Mouse (Mus musculus): ENCODE measurements around the gene Prkg1. TPM values are rescaled to one million over a fixed set of nuclear protein-coding genes. Genes with fewer than 3 reads are reported as not detected.

The Prkg1 gene
- polyA plus RNA-seq, 1 experiment from 2014 or later: 3.1 TPM

DNA sequence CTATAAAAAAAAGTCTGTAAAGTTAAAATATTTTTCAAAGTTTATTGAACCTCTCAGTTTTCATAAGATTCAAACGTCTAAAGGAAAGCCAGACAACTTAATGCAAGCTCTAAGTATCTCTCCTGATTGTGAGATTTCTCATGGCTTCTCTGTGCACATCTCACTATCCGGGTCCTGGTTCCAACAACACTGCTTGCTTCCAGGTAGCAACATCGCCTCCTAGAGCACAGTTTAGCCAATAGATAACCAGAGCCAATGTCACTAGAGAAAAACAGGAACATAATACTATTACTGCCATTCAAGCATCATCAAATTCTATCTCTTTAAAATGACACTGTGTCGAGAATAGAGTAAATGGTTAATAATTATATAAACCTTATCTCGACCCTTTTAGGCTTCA, 86.5 kb downstream of the Prkg1 start:
- no peaks in the 10 kb centered on the region for H3K36me3 ChIP-seq (ENCODE audit: insufficient read depth, low read length)
- H3K27me3 ChIP-seq (ENCODE audit: insufficient read depth, low read length): no peaks in the 10 kb centered on the region
- 35% methylated on average over 5 of the region's 5 CpGs for WGBS
- no peak overlapping the region for H3K9ac ChIP-seq (replicated peaks; ENCODE audit: low read length)
- no peak overlapping the region for H3K4me3 ChIP-seq (ENCODE audit: low read length)
- H3K4me2 ChIP-seq (replicated peaks; ENCODE audit: low read depth, low read length): no peak overlapping the region
- no peaks in the 10 kb centered on the region for H3K9me3 ChIP-seq (ENCODE audit: low read length)
- H3K4me1 ChIP-seq (ENCODE audit: insufficient read depth, low read length): no peaks in the 10 kb centered on the region
- H3K27ac ChIP-seq (ENCODE audit: low read length): no peak overlapping the region
- no peak for ATAC-seq (ENCODE audit: low FRiP score, low TSS enrichment)

DNA sequence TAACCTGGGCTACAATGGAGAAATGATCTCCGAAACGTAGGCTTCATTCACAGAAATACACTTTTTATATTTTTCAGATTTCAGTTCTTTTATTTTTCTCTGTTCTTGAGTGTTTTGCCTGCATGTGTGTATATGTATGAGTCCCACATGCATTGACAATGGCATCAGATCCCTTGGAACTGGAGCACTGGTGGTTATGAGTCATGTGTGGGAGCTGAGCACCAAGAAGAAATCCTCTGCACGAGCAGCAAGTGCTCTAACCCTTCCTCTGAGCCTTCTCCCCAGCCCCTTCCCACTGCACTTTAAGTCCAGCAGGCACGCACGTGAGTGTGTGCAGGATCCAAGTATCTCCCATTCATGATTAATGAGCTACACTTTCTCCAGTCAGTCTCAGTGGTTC, 93.1 kb downstream of the Prkg1 start:
- Histone ChIP-seq H3K4me3 (ENCODE audit: low read length) (no peak overlapping the region), H3K36me3 (ENCODE audit: insufficient read depth, low read length) (no peaks in the 10 kb centered on the region), H3K9me3 (ENCODE audit: low read length) (no peaks in the 10 kb centered on the region), H3K27ac (ENCODE audit: low read length) (no peak overlapping the region), H3K4me1 (ENCODE audit: insufficient read depth, low read length) (no peaks in the 10 kb centered on the region), H3K4me2 (replicated peaks; ENCODE audit: low read depth, low read length) (no peak overlapping the region), H3K27me3 (ENCODE audit: insufficient read depth, low read length) (no peaks in the 10 kb centered on the region), H3K9ac (replicated peaks; ENCODE audit: low read length) (no peak overlapping the region)
- WGBS: 69% methylated on average over 5 of the region's 5 CpGs
- ATAC-seq (ENCODE audit: low FRiP score, low TSS enrichment): no peak

DNA sequence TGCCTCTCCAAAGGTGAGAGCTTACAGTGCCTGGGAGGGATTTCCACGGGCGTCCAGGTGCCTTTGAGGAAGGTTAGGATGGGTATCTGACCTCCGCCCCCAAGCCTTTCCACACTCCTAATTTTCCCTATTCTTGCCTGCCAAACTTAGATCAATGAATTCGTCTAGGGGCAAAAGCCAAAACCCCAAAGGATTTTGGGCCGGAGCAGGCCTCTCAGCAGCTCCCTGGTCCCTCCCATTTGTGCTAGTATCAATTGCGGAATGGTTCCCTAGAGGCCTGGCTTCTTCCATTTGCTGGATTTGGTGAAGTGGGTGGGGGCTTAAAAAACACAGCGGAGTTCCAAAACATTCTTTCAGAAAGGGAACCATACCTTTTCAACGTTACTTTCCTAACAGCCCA, 99.8 kb downstream of the Prkg1 start:
- H3K36me3 ChIP-seq (ENCODE audit: insufficient read depth, low read length): no peaks in the 10 kb centered on the region
- H3K4me1 ChIP-seq (ENCODE audit: insufficient read depth, low read length): peaks cover 11% of the 10 kb centered on the region
- peak overlapping the region; percentile 55 for H3K4me3 ChIP-seq (ENCODE audit: low read length)
- H3K9ac ChIP-seq (replicated peaks; ENCODE audit: low read length): peak overlapping the region; percentile 54
- no peak overlapping the region for H3K27ac ChIP-seq (ENCODE audit: low read length)
- no peaks in the 10 kb centered on the region for H3K9me3 ChIP-seq (ENCODE audit: low read length)
- peaks cover 8% of the 10 kb centered on the region; the same call in 1 of the 2 replicates for H3K27me3 ChIP-seq (ENCODE audit: insufficient read depth, low read length)
- WGBS: 10% methylated on average over 8 of the region's 8 CpGs
- H3K4me2 ChIP-seq (replicated peaks; ENCODE audit: low read depth, low read length): peak overlapping the region; percentile 75
- ATAC-seq (ENCODE audit: low FRiP score, low TSS enrichment): 0 out of 2 replicates have a peak, but pooled peaks have one; percentile 9

DNA sequence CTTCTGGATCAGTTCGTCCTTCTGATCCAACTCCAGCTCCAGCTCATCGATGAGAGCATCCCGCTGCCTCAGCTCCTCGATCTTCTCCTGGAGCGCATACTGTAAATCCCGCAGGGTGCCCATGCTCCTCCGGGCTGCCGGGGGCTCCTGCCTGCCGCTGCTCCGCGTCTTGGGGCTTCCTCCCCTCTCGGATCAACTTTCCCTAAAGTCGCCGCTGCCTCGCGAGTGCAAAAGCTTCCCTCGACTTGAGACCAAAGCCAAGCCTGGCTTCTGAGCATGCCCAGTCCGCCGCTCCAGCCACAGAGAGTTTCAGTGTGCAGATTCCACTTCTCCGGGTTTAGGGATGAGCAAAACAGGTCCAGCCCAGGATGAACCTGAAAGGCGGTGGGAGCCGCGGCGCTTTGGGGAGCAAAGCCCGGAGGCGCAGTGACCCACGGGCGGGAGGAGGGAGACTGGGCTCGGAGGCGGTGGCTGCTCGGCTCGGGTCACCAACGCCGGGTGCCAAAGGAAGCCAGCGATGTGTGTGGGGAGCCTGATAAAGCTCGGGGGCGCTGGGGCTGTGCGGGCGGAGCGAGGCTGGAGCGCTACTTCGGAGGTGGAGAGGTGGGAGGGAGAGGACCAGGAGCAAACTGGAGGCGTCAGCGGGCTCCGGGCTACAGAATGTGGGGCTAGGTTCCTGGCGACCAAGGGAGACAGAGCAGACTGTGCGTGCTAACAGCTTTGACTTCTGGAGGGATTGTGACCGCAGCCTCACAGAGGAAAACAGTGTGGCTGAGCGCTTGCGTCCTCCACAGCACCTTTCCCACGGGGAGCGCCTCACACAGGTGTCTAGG, 100.5 kb downstream of the Prkg1 start:
- peak overlapping the region; percentile 55 for H3K4me3 ChIP-seq (ENCODE audit: low read length)
- H3K9me3 ChIP-seq (ENCODE audit: low read length): no peaks in the 10 kb centered on the region
- ATAC-seq (ENCODE audit: low FRiP score, low TSS enrichment): peak; percentile 82
- no peak overlapping the region for H3K27ac ChIP-seq (ENCODE audit: low read length)
- H3K4me2 ChIP-seq (replicated peaks; ENCODE audit: low read depth, low read length): peak overlapping the region; percentile 75
- no peaks in the 10 kb centered on the region for H3K36me3 ChIP-seq (ENCODE audit: insufficient read depth, low read length)
- H3K4me1 ChIP-seq (ENCODE audit: insufficient read depth, low read length): peaks cover 11% of the 10 kb centered on the region
- WGBS: under 1% methylated on average over 52 of the region's 52 CpGs
- H3K27me3 ChIP-seq (ENCODE audit: insufficient read depth, low read length): peaks cover 8% of the 10 kb centered on the region; the same call in 1 of the 2 replicates
- H3K9ac ChIP-seq (replicated peaks; ENCODE audit: low read length): peak overlapping the region; percentile 54

DNA sequence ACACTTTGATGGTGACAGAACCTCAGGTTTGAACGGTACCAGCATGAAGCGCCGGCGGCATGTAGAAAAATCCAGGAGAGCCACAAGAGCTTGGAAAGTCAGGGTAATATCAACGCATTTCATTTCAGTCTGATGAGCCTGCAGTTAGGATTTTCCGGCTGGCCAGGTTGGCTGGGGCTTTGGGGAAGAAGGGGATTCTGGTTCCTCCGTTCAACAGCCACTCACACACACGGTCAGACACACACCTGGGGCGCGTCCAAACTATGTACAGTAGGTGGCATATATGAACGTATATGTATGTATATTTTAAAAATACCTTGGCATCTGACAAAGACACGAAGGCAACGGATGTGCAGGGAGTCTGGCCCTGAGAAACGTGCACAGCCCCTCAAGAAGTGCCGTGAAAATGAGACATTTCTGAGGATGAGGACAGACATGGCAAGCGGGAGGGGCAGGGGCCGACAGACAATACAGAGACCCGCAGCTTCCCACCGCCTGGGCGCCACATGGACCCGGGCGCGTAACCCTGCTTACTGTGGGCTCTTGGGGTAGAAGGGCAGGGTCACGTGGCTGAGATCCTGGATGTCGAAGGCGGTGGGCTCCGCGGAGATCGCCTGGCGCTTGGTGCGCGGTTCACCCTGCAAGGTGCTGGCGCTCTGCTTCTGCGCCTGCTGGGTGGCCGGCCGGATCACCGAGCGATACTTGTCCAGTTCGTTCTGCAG, 101.2 kb downstream of the Prkg1 start:
- Histone ChIP-seq H3K9ac (replicated peaks; ENCODE audit: low read length) (peak overlapping the region; percentile 54), H3K9me3 (ENCODE audit: low read length) (no peaks in the 10 kb centered on the region), H3K4me2 (replicated peaks; ENCODE audit: low read depth, low read length) (peak overlapping the region; percentile 75), H3K4me3 (ENCODE audit: low read length) (peak overlapping the region; percentile 55), H3K36me3 (ENCODE audit: insufficient read depth, low read length) (no peaks in the 10 kb centered on the region), H3K27me3 (ENCODE audit: insufficient read depth, low read length) (peaks cover 8% of the 10 kb centered on the region; the same call in 1 of the 2 replicates), H3K4me1 (ENCODE audit: insufficient read depth, low read length) (peaks cover 11% of the 10 kb centered on the region), H3K27ac (ENCODE audit: low read length) (no peak overlapping the region)
- ATAC-seq (ENCODE audit: low FRiP score, low TSS enrichment): peak; percentile 79; the same call in 1 of the 2 replicates
- 8% methylated on average over 39 of the region's 39 CpGs for WGBS

DNA sequence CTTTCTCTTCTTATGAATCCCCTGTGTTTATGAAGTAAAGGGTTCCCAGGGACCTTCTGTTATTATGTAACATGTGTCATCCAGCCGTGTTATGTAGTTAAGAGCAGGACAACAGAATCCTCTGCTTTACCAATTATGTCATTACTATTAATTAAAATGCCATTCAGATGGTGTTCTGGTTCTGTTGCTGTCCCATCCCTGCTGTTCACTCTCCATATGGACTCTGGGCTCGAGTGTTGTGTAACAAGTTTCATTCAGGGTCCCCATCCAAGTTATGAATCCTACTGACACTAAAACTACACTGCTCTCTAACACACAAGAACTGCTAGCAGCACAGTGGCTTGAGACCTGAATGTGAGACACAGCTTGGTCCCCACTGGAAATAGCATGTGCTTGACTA, 102.0 kb downstream of the Prkg1 start:
- Histone ChIP-seq H3K9me3 (ENCODE audit: low read length) (no peaks in the 10 kb centered on the region), H3K9ac (replicated peaks; ENCODE audit: low read length) (no peak overlapping the region), H3K27me3 (ENCODE audit: insufficient read depth, low read length) (peaks cover 8% of the 10 kb centered on the region; the same call in 1 of the 2 replicates), H3K27ac (ENCODE audit: low read length) (no peak overlapping the region), H3K36me3 (ENCODE audit: insufficient read depth, low read length) (no peaks in the 10 kb centered on the region), H3K4me3 (ENCODE audit: low read length) (no peak overlapping the region), H3K4me1 (ENCODE audit: insufficient read depth, low read length) (peaks cover 11% of the 10 kb centered on the region), H3K4me2 (replicated peaks; ENCODE audit: low read depth, low read length) (no peak overlapping the region)
- 71% methylated on average over 2 of the region's 2 CpGs for WGBS
- ATAC-seq (ENCODE audit: low FRiP score, low TSS enrichment): no peak

DNA sequence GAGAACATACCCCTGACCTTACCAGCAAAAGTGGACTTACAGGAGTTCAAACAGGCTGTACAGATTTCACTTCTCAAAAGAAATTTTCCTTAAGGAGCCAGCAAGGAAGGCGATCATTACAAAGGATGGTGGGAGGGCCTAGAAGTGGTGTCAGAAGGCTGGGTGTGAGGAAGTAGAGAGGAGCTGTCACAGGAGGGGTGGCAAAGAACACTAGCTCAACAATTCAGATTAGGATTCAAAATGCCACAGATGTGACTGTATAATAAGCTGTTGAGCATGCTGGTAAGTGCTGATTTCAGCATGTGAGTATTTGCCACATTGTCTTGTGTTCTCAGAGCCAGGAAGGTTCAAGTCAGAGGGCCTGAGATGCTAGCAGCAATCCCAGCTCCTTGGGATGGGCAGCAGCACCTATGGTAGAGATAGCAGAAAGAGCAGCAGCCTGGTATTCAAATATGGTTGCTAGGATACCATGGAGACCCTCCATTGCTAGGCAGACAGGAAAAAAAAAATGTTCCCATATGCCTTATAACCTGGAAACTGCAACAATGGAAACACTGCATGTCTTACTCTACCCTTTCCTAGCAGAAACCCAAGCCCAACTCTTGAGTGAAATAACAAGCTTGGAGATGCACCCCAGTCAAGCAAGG, 106.0 kb downstream of the Prkg1 start:
- no peak overlapping the region for H3K9ac ChIP-seq (replicated peaks; ENCODE audit: low read length)
- no peak overlapping the region for H3K4me2 ChIP-seq (replicated peaks; ENCODE audit: low read depth, low read length)
- 85% methylated on average over 1 of the region's 1 CpGs for WGBS
- 0 out of 2 replicates have a peak, but pooled peaks cover 6% of the 10 kb centered on the region for H3K4me1 ChIP-seq (ENCODE audit: insufficient read depth, low read length)
- no peak overlapping the region for H3K4me3 ChIP-seq (ENCODE audit: low read length)
- ATAC-seq (ENCODE audit: low FRiP score, low TSS enrichment): no peak
- H3K36me3 ChIP-seq (ENCODE audit: insufficient read depth, low read length): no peaks in the 10 kb centered on the region
- peaks cover 8% of the 10 kb centered on the region; the same call in 1 of the 2 replicates for H3K27me3 ChIP-seq (ENCODE audit: insufficient read depth, low read length)
- H3K9me3 ChIP-seq (ENCODE audit: low read length): no peaks in the 10 kb centered on the region
- H3K27ac ChIP-seq (ENCODE audit: low read length): no peak overlapping the region

DNA sequence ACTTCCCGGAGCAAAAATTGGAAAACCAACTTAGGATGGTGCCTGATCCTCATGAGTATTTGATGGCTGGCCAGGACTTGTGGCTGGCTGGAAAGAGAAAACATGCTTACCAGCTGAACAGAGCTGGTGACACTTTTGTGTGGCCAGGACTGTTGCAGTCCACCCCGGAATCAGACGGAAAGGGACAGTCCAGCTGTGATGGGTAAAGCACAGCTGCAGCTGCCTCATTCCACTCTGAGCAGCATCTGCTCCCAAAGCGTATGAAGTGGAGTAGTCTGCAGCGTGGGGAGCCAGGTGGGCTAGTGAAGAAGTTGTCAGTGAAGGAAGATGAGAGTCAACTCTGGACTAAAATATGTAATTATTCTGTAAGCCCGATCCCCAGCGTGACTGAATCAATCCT, 108.6 kb downstream of the Prkg1 start:
- no peak for ATAC-seq (ENCODE audit: low FRiP score, low TSS enrichment)
- Histone ChIP-seq H3K36me3 (ENCODE audit: insufficient read depth, low read length) (no peaks in the 10 kb centered on the region), H3K9ac (replicated peaks; ENCODE audit: low read length) (no peak overlapping the region), H3K27ac (ENCODE audit: low read length) (peak overlapping the region; percentile 3; the same call in 1 of the 2 replicates), H3K9me3 (ENCODE audit: low read length) (no peaks in the 10 kb centered on the region), H3K27me3 (ENCODE audit: insufficient read depth, low read length) (no peaks in the 10 kb centered on the region; the same call in 1 of the 2 replicates), H3K4me1 (ENCODE audit: insufficient read depth, low read length) (no peaks in the 10 kb centered on the region), H3K4me2 (replicated peaks; ENCODE audit: low read depth, low read length) (no peak overlapping the region), H3K4me3 (ENCODE audit: low read length) (no peak overlapping the region)
- WGBS: 81% methylated on average over 7 of the region's 7 CpGs

DNA sequence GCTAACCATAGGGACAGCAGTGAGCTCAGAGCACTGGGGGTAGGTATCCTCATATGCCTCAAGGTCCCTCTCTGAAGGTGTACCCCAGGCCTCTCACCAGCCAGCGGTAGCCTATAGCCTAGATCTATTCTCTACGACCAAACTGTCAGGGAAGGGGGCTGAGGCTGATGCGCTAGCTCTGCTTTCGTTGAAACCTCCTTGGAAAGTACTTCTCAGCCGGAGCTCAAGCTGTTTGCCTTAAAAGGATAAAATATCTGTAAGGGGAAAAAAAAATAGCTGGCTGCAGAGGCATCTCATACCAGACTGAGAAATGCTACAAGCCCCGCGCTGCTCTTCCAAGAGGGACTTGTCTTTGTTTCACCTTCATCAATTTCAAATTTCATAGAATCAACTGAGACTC, 109.0 kb downstream of the Prkg1 start:
- Histone ChIP-seq H3K4me3 (ENCODE audit: low read length) (no peak overlapping the region), H3K27me3 (ENCODE audit: insufficient read depth, low read length) (no peaks in the 10 kb centered on the region), H3K9me3 (ENCODE audit: low read length) (no peaks in the 10 kb centered on the region), H3K36me3 (ENCODE audit: insufficient read depth, low read length) (no peaks in the 10 kb centered on the region), H3K9ac (replicated peaks; ENCODE audit: low read length) (no peak overlapping the region), H3K27ac (ENCODE audit: low read length) (no peak overlapping the region), H3K4me1 (ENCODE audit: insufficient read depth, low read length) (no peaks in the 10 kb centered on the region), H3K4me2 (replicated peaks; ENCODE audit: low read depth, low read length) (no peak overlapping the region)
- no peak for ATAC-seq (ENCODE audit: low FRiP score, low TSS enrichment)
- 71% methylated on average over 7 of the region's 7 CpGs for WGBS
